Mouse (Mus musculus): ENCODE results near the gene Moxd2. TPM values are rescaled to one million over a fixed set of nuclear protein-coding genes. Genes with fewer than 3 reads are reported as not detected.

Gene Moxd2
- 0.19 TPM for polyA plus RNA-seq (2017; shearing (Covaris generic))

DNA sequence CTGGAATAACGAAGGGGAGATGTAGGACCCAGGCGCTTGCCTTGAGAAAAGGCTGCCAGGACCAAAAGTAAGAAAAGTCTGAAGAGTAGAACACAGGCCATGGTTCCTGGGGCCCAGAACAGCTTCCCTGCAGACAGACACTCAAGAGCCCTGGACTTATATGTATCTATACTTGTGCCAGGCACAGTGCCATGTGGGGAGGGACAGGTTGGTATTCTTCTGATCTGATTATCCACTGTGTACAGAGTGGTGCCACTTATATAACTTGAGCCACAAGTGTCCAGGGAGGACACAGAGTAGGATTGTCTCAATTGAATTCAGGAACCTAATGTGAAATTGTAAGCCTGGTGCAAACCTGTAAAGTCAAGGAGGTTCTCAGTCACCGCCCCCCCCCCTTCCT, at the start of gene Moxd2:
Moxd2 (minus strand) TSS at position 101 of the 400 bp plus-strand sequence.

DNA sequence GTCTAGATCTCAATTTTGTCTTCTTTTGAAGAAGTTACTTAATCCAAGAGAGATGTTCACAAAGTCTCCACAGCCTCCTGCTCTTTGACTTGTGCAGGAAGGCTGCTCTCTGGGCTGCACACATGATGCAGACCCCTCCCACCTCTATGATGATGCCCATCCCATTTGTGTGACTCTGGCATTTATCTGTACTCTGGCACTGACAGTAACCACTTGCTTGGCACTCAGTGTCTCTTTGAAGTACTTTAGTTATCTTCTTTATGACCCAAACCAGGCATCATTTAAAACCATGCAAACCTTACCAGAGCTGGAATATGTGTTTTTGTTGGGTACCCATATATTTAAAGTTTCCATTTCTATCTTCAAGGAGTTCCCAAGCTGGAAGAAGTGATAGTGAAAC, 13.0 kb upstream of the Moxd2 start, which contains the start of gene Prss58:
Prss58 (minus strand) TSS at position 101 of the 400 bp plus-strand sequence.

Other genes with a start within 250 kb of the Moxd2 start
- gene Prss58, start 12.9 kb upstream of the Moxd2 start, polyA plus RNA-seq (2017; shearing (Covaris generic)) = not detected
- not detected for gene 1700074P13Rik, start 53.1 kb upstream of the Moxd2 start, polyA plus RNA-seq (2017; shearing (Covaris generic))
- not detected for gene Gm4744, start 64.4 kb upstream of the Moxd2 start, polyA plus RNA-seq (2017; shearing (Covaris generic))
- not detected for gene 1810009J06Rik, start 77.3 kb upstream of the Moxd2 start, polyA plus RNA-seq (2017; shearing (Covaris generic))
- gene Gm2663, start 112.0 kb upstream of the Moxd2 start, polyA plus RNA-seq (2017; shearing (Covaris generic)) = 0.77 TPM
- gene 2210010C04Rik, start 148.0 kb upstream of the Moxd2 start, polyA plus RNA-seq (2017; shearing (Covaris generic)) = 0.08 TPM

Data from CD4-positive, CD25-positive, alpha-beta regulatory T cell (primary cell).